Mouse (Mus musculus) heart, postnatal 0 days (tissue): ENCODE data around the gene Ell.

ENCODE experiments used
- CTCF ChIP-seq: IDR thresholded peaks from 2 replicates; pipeline ENCODE4 v1.5.1; 2016; ENCODE audit warnings: antibody characterized with exemption, control low read depth, low read depth
- EP300 ChIP-seq: IDR thresholded peaks from 2 replicates; pipeline ENCODE4 v1.6.1; 2016; ENCODE audit warnings: antibody characterized with exemption, low read depth

- TF ChIP-seq CTCF (peak; percentile 33), EP300 (no peak)
Observed at GRCm38 (mm10) chr8:70544200-70544687, 5.0 kb downstream of the Ell start.
